Mouse (Mus musculus) stomach, embryonic 14.5 days (tissue): ENCODE data around the gene Prox1. TPM values are rescaled to one million over a fixed set of nuclear protein-coding genes. Genes with fewer than 3 reads are reported as not detected.

Experiments used
- ATAC-seq: fragments of 200-750 bp; cut with Nextera tagmentation; 2 replicates; pipeline ENCODE4 v1.8.0; 2017; ENCODE audit warnings: low read depth, moderate TSS enrichment; ENCODE audit not compliant: insufficient number of reproducible peaks, insufficient read depth, low FRiP score
- H3K27ac ChIP-seq: fragments of 300-500 bp; sonication (generic); 2 replicates; pipeline ENCODE4 v1.5.1; 2014; ENCODE audit warnings: mild to moderate bottlenecking, low read length, moderate library complexity, mixed read lengths
- H3K27me3 ChIP-seq: fragments of 300-500 bp; sonication (generic); 2 replicates; pipeline ENCODE4 v1.6.1; 2014; ENCODE audit warnings: low read length, control low read depth, mixed read lengths; ENCODE audit not compliant: control insufficient read depth, insufficient read depth
- H3K36me3 ChIP-seq: fragments of 300-500 bp; sonication (generic); 2 replicates; pipeline ENCODE4 v1.6.1; 2014; ENCODE audit warnings: mild to moderate bottlenecking, control low read depth, low read length, moderate library complexity, mixed read lengths; ENCODE audit not compliant: control insufficient read depth, insufficient read depth
- H3K4me1 ChIP-seq: fragments of 300-500 bp; sonication (generic); 2 replicates; pipeline ENCODE4 v1.6.1; 2014; ENCODE audit warnings: low read length, control low read depth, mixed read lengths; ENCODE audit not compliant: control insufficient read depth, insufficient read depth
- H3K4me2 ChIP-seq: fragments of 300-500 bp; sonication (generic); replicated peaks from 2 replicates; pipeline ENCODE4 v1.6.1; 2014; ENCODE audit warnings: low read depth, low read length, control low read depth
- H3K4me3 ChIP-seq: fragments of 300-500 bp; sonication (generic); 2 replicates; pipeline ENCODE4 v1.5.1; 2014; ENCODE audit warnings: low read depth, low read length, control low read depth
- H3K9ac ChIP-seq: fragments of 300-500 bp; sonication (generic); replicated peaks from 2 replicates; pipeline ENCODE4 v1.6.1; 2014; ENCODE audit warnings: low read depth, mild to moderate bottlenecking, control low read depth, low read length, moderate library complexity, mixed read lengths
- H3K9me3 ChIP-seq: fragments of 300-500 bp; sonication (generic); 2 replicates; pipeline ENCODE4 v1.6.1; 2016; ENCODE audit warnings: low read depth, low read length, control low read depth; ENCODE audit not compliant: control insufficient read depth
- WGBS: fragments of 180-500 bp; shearing (Covaris S2); extraction: QIAGEN DNeasy Blood & Tissue Kit; methylation state at CpG from one replicate; pipeline ENCODE4 v1.1.7; 2014; 5-methylcytosine and 5-hydroxymethylcytosine counted together
- polyA plus RNA-seq: library from polyadenylated mRNA; unstranded; fragments of >200 nt; fragmentation: Nextera tagmentation; extraction: Ambion mirVana; gene quantifications from 2 replicates; pipeline ENCODE4 v1.2.1, GENCODE M21; 2014

Prox1 gene
- polyA plus RNA-seq, 1 experiment from 2014 or later: 1.3 TPM

DNA sequence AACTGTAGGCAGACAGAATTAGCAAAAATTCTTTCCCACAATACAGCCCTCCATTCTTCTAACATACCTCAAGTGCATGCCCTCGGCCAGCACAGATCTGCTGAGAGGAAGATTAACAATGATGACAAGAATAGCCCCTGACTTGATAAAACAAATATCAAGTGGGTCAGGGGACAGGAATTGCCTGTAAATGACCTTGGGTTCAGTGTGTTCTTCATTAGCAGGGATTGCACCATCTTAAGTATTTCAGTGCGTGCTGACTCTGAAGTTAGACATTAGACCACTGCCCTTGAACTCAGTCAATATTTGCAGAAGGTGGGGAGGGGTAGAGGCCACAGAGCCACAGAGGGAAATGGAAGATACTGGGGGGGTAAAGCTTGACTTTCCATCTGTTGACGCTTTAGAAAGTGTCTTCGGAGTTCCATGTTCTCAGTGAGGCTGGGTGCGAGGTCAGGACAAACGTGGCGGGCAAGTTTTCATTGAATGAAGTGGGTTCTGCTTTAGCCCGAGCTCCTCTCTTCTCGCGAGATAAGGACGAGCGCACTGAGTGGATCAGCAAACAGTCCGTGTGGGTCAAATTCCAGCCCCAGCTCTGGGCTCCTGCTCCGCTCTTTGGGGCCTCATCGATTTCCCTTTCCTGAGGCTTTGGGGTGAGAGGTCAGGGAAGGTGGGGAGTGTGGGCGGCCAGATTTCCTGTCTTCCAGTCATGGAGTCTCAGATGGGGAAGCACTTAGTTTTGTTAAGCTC lies 63.7 kb downstream of the Prox1 start:
- Histone ChIP-seq H3K9ac (no peak overlapping the region), H3K4me2 (no peak overlapping the region), H3K27ac (no peak overlapping the region), H3K9me3 (peaks cover 8% of the 10 kb centered on the region; the same call in 1 of the 2 replicates), H3K27me3 (no peaks in the 10 kb centered on the region), H3K4me3 (no peak overlapping the region), H3K4me1 (0 out of 2 replicates have a peak, but pooled peaks cover 4% of the 10 kb centered on the region), H3K36me3 (no peaks in the 10 kb centered on the region)
- peak; percentile 67; the same call in 1 of the 2 replicates for ATAC-seq
- WGBS: 40% methylated on average over 16 of the region's 16 CpGs

DNA sequence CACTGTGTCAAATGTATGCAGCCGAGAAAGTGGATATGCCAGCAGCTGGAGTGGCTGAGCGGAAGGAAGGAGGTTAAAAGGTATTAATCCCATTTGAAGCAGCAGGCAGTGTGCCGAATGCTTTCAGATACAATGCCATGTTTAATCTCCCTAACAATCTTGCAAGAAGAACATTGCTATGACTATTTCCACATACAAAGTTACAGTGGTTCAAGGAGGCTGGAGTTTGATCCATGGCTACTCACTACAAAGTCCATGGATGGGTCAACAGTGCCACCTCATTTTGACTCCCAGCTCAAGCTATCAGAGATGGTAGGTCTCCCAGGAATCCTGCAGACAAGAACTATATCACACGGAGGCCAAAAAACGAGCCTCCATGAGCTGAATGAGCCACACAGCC lies 64.5 kb downstream of the Prox1 start:
- H3K9me3 ChIP-seq: peaks cover 8% of the 10 kb centered on the region; the same call in 1 of the 2 replicates
- H3K4me3 ChIP-seq: no peak overlapping the region
- no peak overlapping the region for H3K4me2 ChIP-seq
- H3K27me3 ChIP-seq: no peaks in the 10 kb centered on the region
- H3K9ac ChIP-seq: no peak overlapping the region
- H3K36me3 ChIP-seq: no peaks in the 10 kb centered on the region
- ATAC-seq: no peak
- WGBS: 61% methylated on average over 5 of the region's 5 CpGs
- H3K4me1 ChIP-seq: 0 out of 2 replicates have a peak, but pooled peaks cover 4% of the 10 kb centered on the region
- no peak overlapping the region for H3K27ac ChIP-seq

DNA sequence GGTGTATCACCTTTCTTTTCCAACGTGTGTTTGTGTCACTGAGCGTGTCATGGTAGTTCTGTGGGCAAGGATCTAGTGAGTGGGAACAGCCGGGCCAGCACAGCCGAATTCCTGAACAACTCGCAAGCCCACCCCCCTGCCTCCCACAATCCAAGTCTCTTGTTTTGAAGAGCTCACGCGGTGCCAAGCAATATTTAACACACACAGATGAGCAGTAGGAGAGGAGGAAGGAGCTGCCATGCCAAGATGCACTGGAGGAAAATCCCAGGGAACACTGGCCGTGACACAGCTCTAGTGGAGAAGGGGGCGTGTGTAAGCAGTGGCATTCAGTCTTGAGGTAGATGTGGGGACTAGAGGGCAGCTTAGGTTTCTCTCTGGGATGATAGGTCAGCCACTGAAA lies 77.2 kb downstream of the Prox1 start:
- H3K9ac ChIP-seq: no peak overlapping the region
- no peak overlapping the region for H3K4me2 ChIP-seq
- no peaks in the 10 kb centered on the region for H3K36me3 ChIP-seq
- H3K4me1 ChIP-seq: no peaks in the 10 kb centered on the region
- H3K4me3 ChIP-seq: no peak overlapping the region
- no peak overlapping the region for H3K27ac ChIP-seq
- no peaks in the 10 kb centered on the region for H3K27me3 ChIP-seq
- no peaks in the 10 kb centered on the region for H3K9me3 ChIP-seq
- 86% methylated on average over 9 of the region's 9 CpGs for WGBS
- ATAC-seq: no peak

DNA sequence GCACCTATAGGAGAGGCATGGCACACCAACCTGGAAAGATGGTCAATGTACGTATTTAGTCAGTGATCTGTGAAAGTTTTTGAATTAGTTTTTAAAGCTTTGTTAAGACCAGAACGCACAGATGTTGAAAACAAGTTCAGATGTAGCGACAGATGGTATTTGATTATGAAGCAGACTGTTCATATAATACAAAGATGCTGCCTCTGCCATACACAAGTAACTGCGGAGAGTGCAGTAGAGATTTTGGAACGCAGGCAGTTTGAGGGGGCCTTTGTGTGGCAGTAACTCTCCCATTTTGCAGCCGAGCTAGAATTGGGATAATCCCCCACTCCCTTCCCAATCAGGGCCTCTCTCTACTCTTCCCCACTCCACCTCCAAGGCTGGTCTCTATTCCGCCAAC lies 78.4 kb downstream of the Prox1 start:
- Histone ChIP-seq H3K9ac (no peak overlapping the region), H3K9me3 (no peaks in the 10 kb centered on the region), H3K36me3 (no peaks in the 10 kb centered on the region), H3K27me3 (no peaks in the 10 kb centered on the region), H3K4me2 (no peak overlapping the region), H3K27ac (no peak overlapping the region), H3K4me1 (no peaks in the 10 kb centered on the region), H3K4me3 (no peak overlapping the region)
- 90% methylated on average over 7 of the region's 7 CpGs for WGBS
- no peak for ATAC-seq

DNA sequence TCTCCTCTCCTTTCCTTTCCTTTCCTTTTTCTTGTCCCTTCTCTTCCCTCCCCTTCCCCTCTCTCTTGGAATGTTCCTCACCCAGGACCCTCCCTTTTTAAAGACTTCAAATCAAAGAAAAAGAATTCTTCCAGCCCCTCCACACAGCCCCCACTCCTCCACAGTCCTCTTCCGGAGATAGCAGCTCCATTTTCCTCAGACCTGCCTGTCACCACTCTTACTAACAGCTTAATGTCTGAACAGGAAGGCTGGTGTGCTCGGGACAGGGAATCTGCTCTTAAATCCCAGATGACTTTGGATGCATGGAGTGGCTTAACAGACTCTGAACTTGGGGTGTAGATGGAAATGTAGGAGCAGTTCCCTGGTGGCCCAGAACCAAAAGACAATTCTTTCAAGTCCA lies 81.6 kb downstream of the Prox1 start:
- no peak overlapping the region for H3K9ac ChIP-seq
- H3K36me3 ChIP-seq: no peaks in the 10 kb centered on the region
- no peaks in the 10 kb centered on the region for H3K9me3 ChIP-seq
- ATAC-seq: no peak
- H3K4me3 ChIP-seq: no peak overlapping the region
- no peak overlapping the region for H3K27ac ChIP-seq
- 22% methylated on average over 2 of the region's 2 CpGs for WGBS
- no peaks in the 10 kb centered on the region for H3K27me3 ChIP-seq
- H3K4me1 ChIP-seq: no peaks in the 10 kb centered on the region
- no peak overlapping the region for H3K4me2 ChIP-seq

DNA sequence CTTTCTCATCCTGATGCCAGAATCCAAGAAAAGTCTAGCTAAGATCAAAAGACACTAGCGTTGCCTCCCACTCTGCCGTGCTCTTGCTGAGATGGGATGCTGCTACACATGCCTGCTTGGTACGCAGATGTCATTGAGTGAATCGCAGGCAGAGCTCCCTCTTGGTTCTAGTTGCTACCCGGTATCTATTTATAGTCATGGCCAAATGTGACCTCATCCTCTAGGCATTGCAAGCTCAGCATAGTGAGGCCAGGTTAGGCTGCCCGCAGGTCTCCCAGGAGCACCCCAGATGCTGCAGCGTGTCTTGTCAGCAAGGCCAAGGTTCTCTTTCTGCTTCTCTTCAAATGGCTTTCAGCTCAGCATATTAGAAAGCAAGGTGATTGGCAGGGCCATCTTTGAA lies 84.8 kb downstream of the Prox1 start:
- Histone ChIP-seq H3K4me2 (no peak overlapping the region), H3K4me3 (no peak overlapping the region), H3K27ac (no peak overlapping the region), H3K4me1 (no peaks in the 10 kb centered on the region), H3K9me3 (no peaks in the 10 kb centered on the region), H3K27me3 (no peaks in the 10 kb centered on the region), H3K9ac (no peak overlapping the region), H3K36me3 (no peaks in the 10 kb centered on the region)
- WGBS: 84% methylated on average over 7 of the region's 7 CpGs
- ATAC-seq: no peak

DNA sequence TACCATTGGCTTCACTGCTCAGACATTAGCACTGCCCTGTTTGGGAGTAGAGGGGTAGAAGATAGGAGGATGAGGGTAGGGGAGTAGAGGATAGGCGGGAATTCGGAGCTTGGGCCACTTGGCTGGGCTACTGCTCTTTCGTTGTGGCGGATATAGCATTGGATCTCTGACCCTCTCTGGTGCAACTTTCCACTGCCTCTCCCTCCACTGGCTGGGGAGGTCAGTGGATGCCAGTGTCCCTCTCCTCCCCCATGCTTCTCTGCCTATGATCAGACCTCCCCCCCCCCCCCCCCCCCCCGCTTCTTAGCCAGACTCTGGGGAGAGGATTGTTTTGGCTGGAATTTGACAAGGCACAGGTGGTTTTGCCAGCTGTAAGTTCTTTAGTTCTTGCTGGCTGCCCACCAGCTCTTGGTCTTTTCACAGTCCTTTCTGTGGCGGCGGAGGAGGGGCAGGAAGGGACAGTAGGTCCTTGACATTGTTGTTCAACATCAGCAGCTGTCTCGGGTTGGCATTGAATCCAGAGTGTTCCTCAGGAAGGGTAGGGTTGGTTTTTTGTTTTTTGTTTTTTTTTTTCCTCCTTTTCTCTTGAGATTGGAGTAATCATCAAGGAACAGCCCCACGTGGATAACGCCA lies 90.8 kb downstream of the Prox1 start:
- Histone ChIP-seq H3K27me3 (no peaks in the 10 kb centered on the region), H3K36me3 (no peaks in the 10 kb centered on the region), H3K27ac (no peak overlapping the region), H3K9ac (no peak overlapping the region), H3K4me2 (no peak overlapping the region), H3K9me3 (no peaks in the 10 kb centered on the region), H3K4me3 (no peak overlapping the region), H3K4me1 (0 out of 2 replicates have a peak, but pooled peaks cover 6% of the 10 kb centered on the region)
- WGBS: 68% methylated on average over 9 of the region's 10 CpGs
- ATAC-seq: no peak

DNA sequence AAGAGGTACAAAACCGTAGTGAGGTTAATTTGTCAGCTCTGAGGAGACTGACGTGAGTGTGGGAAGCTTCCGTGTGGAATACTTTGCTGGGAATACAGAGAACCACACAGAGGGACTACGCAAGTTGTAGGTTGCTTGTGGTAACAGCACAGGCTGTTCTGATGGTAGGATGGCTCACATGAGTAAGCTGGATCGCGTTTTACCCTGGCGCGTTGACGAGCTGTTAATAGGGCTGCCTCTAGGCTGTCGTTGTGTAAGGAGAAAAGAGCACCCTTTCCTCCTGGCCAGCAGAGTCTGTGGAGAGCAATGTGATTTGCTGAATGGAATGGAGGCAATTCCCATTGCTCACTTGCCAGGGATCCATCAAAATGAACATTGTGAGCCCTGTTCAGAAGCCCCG lies 93.9 kb downstream of the Prox1 start:
- Histone ChIP-seq H3K4me2 (no peak overlapping the region), H3K27me3 (no peaks in the 10 kb centered on the region), H3K36me3 (no peaks in the 10 kb centered on the region), H3K27ac (no peak overlapping the region), H3K9me3 (no peaks in the 10 kb centered on the region), H3K4me3 (no peak overlapping the region), H3K9ac (no peak overlapping the region), H3K4me1 (0 out of 2 replicates have a peak, but pooled peaks cover 6% of the 10 kb centered on the region)
- ATAC-seq: no peak
- WGBS: 68% methylated on average over 11 of the region's 11 CpGs
